Mouse (Mus musculus) lung, embryonic 16.5 days (tissue): ENCODE measurements around the gene Hoxa10. TPM values are rescaled to one million over a fixed set of nuclear protein-coding genes. Genes with fewer than 3 reads are reported as not detected.

ENCODE experiments used
- ATAC-seq: fragments of 200-750 bp; cut with Nextera tagmentation; 2 replicates; pipeline ENCODE4 v1.8.0; 2017; ENCODE audit warnings: low read depth, mild to moderate bottlenecking, moderate library complexity
- H3K27ac ChIP-seq: fragments of 300-500 bp; sonication (generic); 2 replicates; pipeline ENCODE4 v1.5.1; 2014; ENCODE audit warnings: mild to moderate bottlenecking, control low read depth, low read length
- H3K27me3 ChIP-seq: fragments of 300-500 bp; sonication (generic); 2 replicates; pipeline ENCODE4 v1.6.1; 2014; ENCODE audit warnings: low read depth, low read length, mixed read lengths; ENCODE audit not compliant: control insufficient read depth, insufficient read depth
- H3K36me3 ChIP-seq: fragments of 300-500 bp; sonication (generic); 2 replicates; pipeline ENCODE4 v1.6.1; 2014; ENCODE audit warnings: low read length; ENCODE audit not compliant: control insufficient read depth, insufficient read depth
- H3K4me1 ChIP-seq: fragments of 300-500 bp; sonication (generic); replicated peaks from 2 replicates; pipeline ENCODE4 v1.6.1; 2014; ENCODE audit warnings: low read length, mixed read lengths; ENCODE audit not compliant: control insufficient read depth, insufficient read depth
- H3K4me2 ChIP-seq: fragments of 300-500 bp; sonication (generic); 2 replicates; pipeline ENCODE4 v1.6.1; 2014; ENCODE audit warnings: low read depth, low read length, control low read depth
- H3K4me3 ChIP-seq: fragments of 300-500 bp; sonication (generic); 2 replicates; pipeline ENCODE4 v1.5.1; 2014; ENCODE audit warnings: mild to moderate bottlenecking, low read length, control low read depth
- H3K9ac ChIP-seq: fragments of 300-500 bp; sonication (generic); 2 replicates; pipeline ENCODE4 v1.6.1; 2014; ENCODE audit warnings: low read length, control low read depth
- H3K9me3 ChIP-seq: fragments of 300-500 bp; sonication (generic); 2 replicates; pipeline ENCODE4 v1.6.1; 2016; ENCODE audit warnings: low read length; ENCODE audit not compliant: control insufficient read depth
- WGBS: fragments of 180-500 bp; shearing (Covaris S2); extraction: QIAGEN DNeasy Blood & Tissue Kit; methylation state at CpG from one replicate; pipeline ENCODE4 v1.1.7; 2014; 5-methylcytosine and 5-hydroxymethylcytosine counted together
- polyA plus RNA-seq: library from polyadenylated mRNA; unstranded; fragments of >200 nt; fragmentation: Nextera tagmentation; extraction: Ambion mirVana; gene quantifications from 2 replicates; pipeline ENCODE4 v1.2.1, GENCODE M21; 2015

Gene Hoxa10
- polyA plus RNA-seq, 1 experiment from 2014 or later = not detected

- H3K4me1 ChIP-seq = 0 out of 2 replicates have a peak, but pooled peaks cover 2% of the 10 kb centered on the region
- no peak overlapping the region for H3K4me3 ChIP-seq
- no peak overlapping the region for H3K4me2 ChIP-seq
- 2% methylated on average over 23 of the region's 23 CpGs for WGBS
- no peaks in the 10 kb centered on the region for H3K36me3 ChIP-seq
- H3K9me3 ChIP-seq = no peaks in the 10 kb centered on the region
- H3K27ac ChIP-seq = no peak overlapping the region
- H3K9ac ChIP-seq = no peak overlapping the region
- peaks cover 97% of the 10 kb centered on the region for H3K27me3 ChIP-seq
- no peak for ATAC-seq
These were observed 7.3 kb upstream of the Hoxa10 start for GRCm38 (mm10) chr6:52247766-52248637.

- Histone ChIP-seq H3K9me3 (no peaks in the 10 kb centered on the region), H3K4me3 (no peak overlapping the region), H3K9ac (no peak overlapping the region), H3K4me2 (no peak overlapping the region), H3K27ac (no peak overlapping the region), H3K36me3 (no peaks in the 10 kb centered on the region), H3K4me1 (0 out of 2 replicates have a peak, but pooled peaks cover 2% of the 10 kb centered on the region), H3K27me3 (peaks cover 97% of the 10 kb centered on the region)
- 9% methylated on average over 3 of the region's 3 CpGs for WGBS
- no peak for ATAC-seq
These were observed 6.3 kb upstream of the Hoxa10 start for GRCm38 (mm10) chr6:52246916-52247315.

GRCm38 (mm10) chr6:52246403-52246803, 5.7 kb upstream of the Hoxa10 start:
- ATAC-seq = no peak
- no peak overlapping the region for H3K27ac ChIP-seq
- no peaks in the 10 kb centered on the region for H3K9me3 ChIP-seq
- H3K4me2 ChIP-seq = no peak overlapping the region
- no peaks in the 10 kb centered on the region for H3K36me3 ChIP-seq
- 0 out of 2 replicates have a peak, but pooled peaks cover 2% of the 10 kb centered on the region for H3K4me1 ChIP-seq
- no peak overlapping the region for H3K9ac ChIP-seq
- no peak overlapping the region for H3K4me3 ChIP-seq
- WGBS = 1% methylated on average over 26 of the region's 26 CpGs
- H3K27me3 ChIP-seq = peaks cover 97% of the 10 kb centered on the region

GRCm38 (mm10) chr6:52245757-52246142, 5.1 kb upstream of the Hoxa10 start, which contains the start of gene Hoxa11:
TSS of gene Hoxa11 (minus strand) at chr6:52245810.
- Histone ChIP-seq H3K4me2 (no peak within 1 kb of the TSS), H3K27me3 (peaks cover 97% of the 10 kb centered on the region), H3K27ac (no peak within 1 kb of the TSS), H3K36me3 (no peaks in the 10 kb centered on the region), H3K4me3 (no peak within 1 kb of the TSS; the same call in 1 of the 2 replicates), H3K9me3 (no peaks in the 10 kb centered on the region), H3K9ac (no peak within 1 kb of the TSS), H3K4me1 (0 out of 2 replicates have a peak, but pooled peaks cover 2% of the 10 kb centered on the region)
- no peak for ATAC-seq
- under 1% methylated on average over 20 of the region's 20 CpGs for WGBS

- Histone ChIP-seq H3K9me3 (no peaks in the 10 kb centered on the region), H3K4me1 (peaks cover 2% of the 10 kb centered on the region; the same call in 1 of the 2 replicates), H3K27ac (no peak overlapping the region), H3K4me3 (no peak overlapping the region; the same call in 1 of the 2 replicates), H3K27me3 (peaks cover 96% of the 10 kb centered on the region), H3K4me2 (no peak overlapping the region), H3K36me3 (no peaks in the 10 kb centered on the region), H3K9ac (no peak overlapping the region)
- ATAC-seq = no peak
- under 1% methylated on average over 71 of the region's 71 CpGs for WGBS
These were observed 4.5 kb upstream of the Hoxa10 start for GRCm38 (mm10) chr6:52245040-52245756.

- Histone ChIP-seq H3K27ac (no peak overlapping the region), H3K9ac (no peak overlapping the region), H3K4me3 (no peak overlapping the region), H3K4me2 (no peak overlapping the region), H3K9me3 (no peaks in the 10 kb centered on the region), H3K27me3 (peaks cover 96% of the 10 kb centered on the region), H3K36me3 (no peaks in the 10 kb centered on the region), H3K4me1 (peaks cover 2% of the 10 kb centered on the region; the same call in 1 of the 2 replicates)
- no peak for ATAC-seq
- 2% methylated on average over 23 of the region's 23 CpGs for WGBS
These were observed 3.9 kb upstream of the Hoxa10 start for GRCm38 (mm10) chr6:52244471-52245039.

GRCm38 (mm10) chr6:52243681-52244121, 3.0 kb upstream of the Hoxa10 start:
- Histone ChIP-seq H3K9ac (no peak overlapping the region), H3K4me2 (no peak overlapping the region), H3K9me3 (no peaks in the 10 kb centered on the region), H3K27me3 (peaks cover 93% of the 10 kb centered on the region), H3K4me3 (no peak overlapping the region), H3K36me3 (no peaks in the 10 kb centered on the region), H3K27ac (no peak overlapping the region), H3K4me1 (peaks cover 2% of the 10 kb centered on the region; the same call in 1 of the 2 replicates)
- no peak for ATAC-seq
- WGBS = 0% methylated on average over 12 of the region's 12 CpGs

- Histone ChIP-seq H3K36me3 (no peaks in the 10 kb centered on the region), H3K27ac (no peak overlapping the region), H3K9ac (no peak overlapping the region), H3K4me1 (peaks cover 2% of the 10 kb centered on the region; the same call in 1 of the 2 replicates), H3K27me3 (peaks cover 90% of the 10 kb centered on the region), H3K4me3 (no peak overlapping the region), H3K4me2 (no peak overlapping the region), H3K9me3 (no peaks in the 10 kb centered on the region)
- ATAC-seq = no peak
- WGBS = 7% methylated on average over 4 of the region's 4 CpGs
These were observed 2.2 kb upstream of the Hoxa10 start for GRCm38 (mm10) chr6:52242801-52243332.
